Comparison of ENCODE assay signal across 21 mouse cellular contexts in genomic region chr11:82854111-82854510, GRCm38 (mm10). TPM values are rescaled to one million over a fixed set of nuclear protein-coding genes. Genes with fewer than 3 reads are reported as not detected.
"Had no signal": no experiment of that assay in that cellular context is flagged by ENCODE, and none has a peak within 500 bp of the region (broad histone marks: within the 10 kb centered on the region; RNA-seq: fewer than 3 reads in every experiment).

No protein-coding gene starts in this region.

- H3K27ac ChIP-seq: midbrain, embryonic 10.5 days; midbrain, embryonic 12.5 days; neural tube, embryonic 13.5 days; neural tube, embryonic 15.5 days had no signal

- H3K4me2 ChIP-seq: lung, embryonic 14.5 days; midbrain, embryonic 12.5 days; neural tube, embryonic 13.5 days; neural tube, embryonic 15.5 days had no signal

- H3K9me3 ChIP-seq: midbrain, embryonic 10.5 days; midbrain, embryonic 12.5 days; neural tube, embryonic 13.5 days; neural tube, embryonic 15.5 days had no signal

- H3K4me3 ChIP-seq: midbrain, embryonic 10.5 days; midbrain, embryonic 12.5 days; myocyte; neural tube, embryonic 13.5 days; neural tube, embryonic 15.5 days had no signal

- H3K9ac ChIP-seq: lung, embryonic 14.5 days; midbrain, embryonic 12.5 days; neural tube, embryonic 13.5 days; neural tube, embryonic 15.5 days had no signal

- H3K27me3 ChIP-seq: midbrain, embryonic 12.5 days; neural tube, embryonic 13.5 days; neural tube, embryonic 15.5 days had no signal

- DNase-seq: lung, adult 18-20 months; lung, embryonic 14.5 days; lung, postnatal 10 days; lung, postnatal 4 days; midbrain, embryonic 14.5 days; retina, postnatal 1 day; right cerebral cortex, adult 18-20 months; right cerebral cortex, postnatal 25 days; right cerebral cortex, postnatal 4 days; spleen, adult 18-20 months; thymus, adult 18-20 months; thymus, postnatal 14 days; thymus, postnatal 36 days had no signal

- ATAC-seq: midbrain, embryonic 16.5 days had no signal

- H3K36me3 ChIP-seq: midbrain, embryonic 10.5 days; midbrain, embryonic 12.5 days; neural tube, embryonic 13.5 days; neural tube, embryonic 15.5 days had no signal

RNA-seq across cellular contexts. Expression of gene Fndc8, which starts 37.8 kb away (rescaled TPM):
- total RNA-seq: megakaryocyte, adult 5-6 weeks; megakaryocyte-erythroid progenitor cell, adult 5-6 weeks had no signal
- polyA plus RNA-seq: lung, embryonic 14.5 days had no signal

RNA-seq across cellular contexts. Expression of gene Unc45b, which starts 56.2 kb away (rescaled TPM):
- total RNA-seq: megakaryocyte, adult 5-6 weeks; megakaryocyte-erythroid progenitor cell, adult 5-6 weeks had no signal
